Mouse (Mus musculus): Measurements from ENCODE around the gene Tulp1.

DNA sequence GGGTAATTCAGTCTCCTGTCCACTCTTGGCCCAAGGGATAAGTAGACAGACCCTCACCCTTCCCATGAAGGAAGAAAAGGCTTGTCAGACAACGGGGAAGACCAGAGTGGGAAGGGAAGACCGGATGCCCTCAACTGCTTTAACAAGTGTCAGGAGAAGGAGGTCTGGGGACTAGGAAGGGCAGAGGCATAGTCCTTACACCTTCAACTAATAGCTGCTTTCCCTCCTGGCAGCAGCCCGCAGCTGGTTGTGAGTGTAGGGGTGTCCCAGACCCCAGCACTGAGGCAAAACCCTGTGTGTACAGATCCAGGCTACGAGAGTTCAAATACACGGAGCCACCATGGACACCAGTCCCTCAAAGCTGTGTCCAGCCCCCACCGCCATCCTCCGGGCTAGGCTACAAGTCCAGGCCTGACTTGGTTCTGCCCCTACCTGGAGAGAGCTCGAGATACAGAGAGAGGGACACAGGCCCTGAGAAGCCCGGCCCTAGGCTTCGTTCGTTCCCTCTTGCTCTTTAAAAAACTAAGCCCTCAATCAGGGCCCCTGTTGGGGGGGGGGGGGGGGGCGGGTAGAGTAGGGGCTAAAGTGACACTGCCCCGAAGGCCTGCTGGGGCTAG, 15.7 kb downstream of the Tulp1 start:
- TF ChIP-seq POLR2A (IDR thresholded peaks at IDR 0.05; ENCODE audit: insufficient read depth, low read depth, low read length) (no peak), CTCF (IDR thresholded peaks at IDR 0.05) (no peak)

All from heart, adult 2 months (tissue).